Mouse (Mus musculus) effector memory CD4-positive, alpha-beta T cell, adult 5 months (primary cell): ENCODE data around the gene Gm8068. TPM values are rescaled to one million over a fixed set of nuclear protein-coding genes. Genes with fewer than 3 reads are reported as not detected.

Experiments used
- polyA plus RNA-seq: library from polyadenylated mRNA; unstranded; fragments of 100-300 nt; shearing (Covaris generic); gene quantifications from one replicate; pipeline ENCODE4 v1.2.1, GENCODE M21; 2017

Gene Gm8068
- not detected for polyA plus RNA-seq

DNA sequence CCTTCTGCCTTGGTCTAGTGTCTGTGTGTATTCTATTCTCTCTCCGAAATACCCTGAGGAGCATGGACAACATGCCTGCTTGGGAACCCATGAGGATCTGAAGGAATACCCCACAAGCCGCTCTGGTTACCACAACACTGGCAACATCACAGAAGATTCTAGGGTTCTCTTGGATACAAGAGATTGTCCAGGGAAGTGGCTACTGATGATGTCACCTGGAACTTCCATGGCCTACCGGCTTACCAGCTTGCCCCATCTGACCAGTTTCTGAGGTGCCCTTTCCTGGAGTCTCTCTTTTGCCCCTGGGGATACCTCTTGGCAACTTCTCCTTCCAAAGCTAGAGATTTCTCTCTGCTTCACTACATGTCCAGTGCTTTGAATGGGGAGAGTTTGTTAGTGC is at the start of gene Gm8068:
TSS of gene Gm8068 (minus strand) at position 101 of the 400 bp plus-strand sequence.

DNA sequence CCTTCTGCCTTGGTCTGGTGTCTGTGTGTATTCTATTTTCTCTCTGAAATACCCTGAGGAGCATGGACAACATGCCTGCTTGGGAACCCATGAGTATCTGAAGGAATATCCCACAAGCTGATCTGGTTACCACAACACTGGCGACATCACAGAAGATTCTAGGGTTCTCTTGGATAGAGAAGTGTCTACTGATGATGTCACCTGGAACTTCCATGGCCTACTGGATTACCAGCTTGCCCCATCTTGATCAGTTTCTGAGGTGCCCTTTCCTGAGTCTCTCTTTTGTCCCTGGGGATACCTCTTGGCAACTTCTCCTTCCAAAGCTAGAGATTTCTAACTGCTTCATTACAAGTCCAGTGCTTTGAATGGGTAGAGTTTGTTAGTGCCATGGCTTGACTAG is 48.8 kb upstream of the Gm8068 start, which contains the start of gene Gm7929:
TSS of gene Gm7929 (minus strand) at position 101 of the 400 bp plus-strand sequence.

Other genes with a start within 250 kb of the Gm8068 start
- gene Gm7954, start 248.4 kb downstream of the Gm8068 start, polyA plus RNA-seq = not detected
- not detected for gene Gm3486, start 212.4 kb downstream of the Gm8068 start, polyA plus RNA-seq
- gene Gm7970, start 146.3 kb downstream of the Gm8068 start, polyA plus RNA-seq = not detected
- gene 1700049E17Rik2, start 128.7 kb downstream of the Gm8068 start, polyA plus RNA-seq = not detected
- not detected for gene Gm3072, start 77.3 kb downstream of the Gm8068 start, polyA plus RNA-seq
- not detected for gene Gm3676, start 55.4 kb downstream of the Gm8068 start, polyA plus RNA-seq
- not detected for gene Gm7929, start 48.7 kb upstream of the Gm8068 start, polyA plus RNA-seq
- gene Gm47189, start 70.6 kb upstream of the Gm8068 start, polyA plus RNA-seq = not detected
- not detected for gene Gm7980, start 205.4 kb upstream of the Gm8068 start, polyA plus RNA-seq
- gene 1700049E17Rik1, start 223.1 kb upstream of the Gm8068 start, polyA plus RNA-seq = not detected
- gene 1700024B05Rik, start 242.1 kb upstream of the Gm8068 start, polyA plus RNA-seq = not detected